Mouse (Mus musculus) spleen, adult 2 months (tissue): ENCODE results near the gene 1810055G02Rik. TPM values are rescaled to one million over a fixed set of nuclear protein-coding genes. Genes with fewer than 3 reads are reported as not detected.

Experiments
- DNase-seq, 2 experiments: peaks; one replicate each; pipeline versions ENCODE4 v3.0.0 to v3.0.0-alpha.2; 2012 to 2021; ENCODE audit warnings: low spot score in 2 of 2, low read depth in 1 of 2
- H3K27ac ChIP-seq: fragments of 200-500 bp; 2 replicates; pipeline ENCODE4 v1.5.1; 2012; ENCODE audit warnings: low read length, inconsistent platforms; ENCODE audit not compliant: insufficient read depth
- H3K27me3 ChIP-seq: fragments of 200-500 bp; 2 replicates; pipeline ENCODE4 v1.6.1; 2012; ENCODE audit warnings: mild to moderate bottlenecking, moderate library complexity, low read length, inconsistent platforms; ENCODE audit not compliant: control insufficient read depth, insufficient read depth
- H3K36me3 ChIP-seq: fragments of 200-500 bp; 2 replicates; pipeline ENCODE4 v1.6.1; 2012; ENCODE audit warnings: mild to moderate bottlenecking, low read length, inconsistent platforms; ENCODE audit not compliant: control insufficient read depth, insufficient read depth
- H3K4me1 ChIP-seq: fragments of 200-500 bp; 2 replicates; pipeline ENCODE4 v1.6.1; 2011; ENCODE audit warnings: inconsistent platforms; ENCODE audit not compliant: control insufficient read depth, insufficient read depth, insufficient read length
- H3K4me3 ChIP-seq: fragments of 200-500 bp; 2 replicates; pipeline ENCODE4 v1.5.1; 2011; ENCODE audit warnings: mild to moderate bottlenecking, inconsistent platforms; ENCODE audit not compliant: insufficient read depth, insufficient read length; ENCODE audit errors: extremely low read depth
- CTCF ChIP-seq: fragments of 200-500 bp; IDR thresholded peaks from 2 replicates; pipeline ENCODE4 v1.5.1; 2011; ENCODE audit warnings: mild to moderate bottlenecking, inconsistent platforms; ENCODE audit not compliant: insufficient read depth, insufficient read length, insufficient replicate concordance; ENCODE audit errors: extremely low read depth
- POLR2A ChIP-seq: fragments of 200-500 bp; IDR thresholded peaks from 2 replicates; pipeline ENCODE4 v1.6.1; 2011; ENCODE audit warnings: low read depth, low read length, inconsistent platforms
- WGBS: fragments of 180-500 bp; shearing (Covaris S2); methylation state at CpG from one replicate; pipeline ENCODE4 v1.1.7; 2018; 5-methylcytosine and 5-hydroxymethylcytosine counted together
- polyA plus RNA-seq: library from polyadenylated mRNA; depleted of rRNA; stranded (reverse); fragments of >200 nt; gene quantifications from 2 replicates; pipeline ENCODE4 v1.2.3, GENCODE M21; 2012

1810055G02Rik gene
- polyA plus RNA-seq, 1 experiment: 6.7 TPM

DNA sequence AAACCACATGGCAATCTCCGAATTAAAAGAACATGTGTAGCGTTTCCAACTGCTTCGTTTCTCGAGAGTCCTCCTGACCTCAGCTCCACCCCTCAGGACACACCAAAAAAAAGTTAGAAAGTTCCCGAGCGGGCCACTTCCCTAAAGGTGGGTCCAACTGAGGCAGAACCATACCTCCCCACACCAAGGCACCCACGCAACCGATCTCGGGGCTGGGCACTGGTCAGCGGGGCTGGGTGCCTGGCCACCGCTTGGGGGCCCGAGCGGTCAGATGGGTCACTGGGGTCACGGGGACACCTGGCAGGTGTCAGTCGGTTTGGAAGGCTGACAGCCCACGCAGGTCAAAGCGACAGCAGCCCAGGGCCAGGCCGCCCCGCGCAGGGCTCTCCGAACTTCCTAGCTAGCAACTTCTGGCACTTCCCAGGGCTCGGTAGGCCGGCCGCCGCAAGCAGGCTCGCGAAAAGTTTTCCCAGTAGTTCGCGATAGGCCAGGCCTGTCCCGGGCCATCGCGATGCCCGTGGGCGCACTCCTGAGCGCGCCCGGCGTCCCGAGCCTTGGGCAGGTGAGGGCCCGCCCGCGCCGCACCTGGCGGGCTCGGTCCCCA, 22.4 kb upstream of the 1810055G02Rik start:
- Histone ChIP-seq H3K36me3 (no peaks in the 10 kb centered on the region), H3K4me1 (peaks cover 4% of the 10 kb centered on the region), H3K4me3 (peak overlapping the region; percentile 54), H3K27me3 (peaks cover 10% of the 10 kb centered on the region), H3K27ac (peak overlapping the region; percentile 49)
- TF ChIP-seq POLR2A (no peak), CTCF (no peak)
- 2% methylated on average over 45 of the region's 45 CpGs for WGBS
- no peak for DNase-seq

GRCm38 (mm10) chr19:3686215-3686894, 21.7 kb upstream of the 1810055G02Rik start, which contains the start of gene Lrp5:
Gene Lrp5, minus strand, starts transcription at chr19:3686564.
- Histone ChIP-seq H3K27ac (peak within 1 kb of the TSS; percentile 52), H3K36me3 (no peaks in the 10 kb centered on the region), H3K4me3 (peak within 1 kb of the TSS; percentile 54), H3K4me1 (peaks cover 4% of the 10 kb centered on the region), H3K27me3 (peaks cover 10% of the 10 kb centered on the region)
- DNase-seq: no peak
- TF ChIP-seq POLR2A (no peak), CTCF (no peak)
- under 1% methylated on average over 76 of the region's 83 CpGs for WGBS

- Histone ChIP-seq H3K27ac (no peak overlapping the region), H3K4me3 (no peak overlapping the region), H3K27me3 (peaks cover 10% of the 10 kb centered on the region), H3K4me1 (peaks cover 4% of the 10 kb centered on the region), H3K36me3 (no peaks in the 10 kb centered on the region)
- TF ChIP-seq POLR2A (no peak), CTCF (no peak)
- peak in 1 of 2 experiments; percentile 19 for DNase-seq
- WGBS: 44% methylated on average over 5 of the region's 5 CpGs
Observed at GRCm38 (mm10) chr19:3687676-3688171, 20.4 kb upstream of the 1810055G02Rik start.

DNA sequence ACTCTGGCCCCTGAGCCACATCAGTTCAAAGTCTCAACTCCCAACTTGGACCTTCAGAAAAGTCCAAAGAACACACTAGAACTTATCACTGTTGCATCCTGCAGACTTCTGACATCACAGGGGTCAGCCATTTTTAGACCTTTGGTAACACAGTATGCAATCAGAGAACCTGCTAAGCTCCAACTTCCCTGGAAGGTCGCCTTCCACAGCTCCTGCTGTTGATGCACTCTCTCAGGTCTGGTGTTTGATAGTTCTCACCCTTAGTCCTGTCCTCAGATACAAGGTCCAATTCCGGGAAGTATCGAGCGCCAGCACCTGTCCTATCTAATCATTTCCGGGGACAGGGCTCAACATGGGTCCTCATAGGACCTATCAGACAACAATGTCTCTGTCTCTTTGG, 16.8 kb upstream of the 1810055G02Rik start:
- DNase-seq: no peak
- Histone ChIP-seq H3K27ac (no peak overlapping the region), H3K4me3 (no peak overlapping the region), H3K36me3 (no peaks in the 10 kb centered on the region), H3K27me3 (peaks cover 3% of the 10 kb centered on the region; the same call in 1 of the 2 replicates), H3K4me1 (no peaks in the 10 kb centered on the region; the same call in 1 of the 2 replicates)
- WGBS: 92% methylated on average over 5 of the region's 5 CpGs
- TF ChIP-seq CTCF (no peak), POLR2A (no peak)

GRCm38 (mm10) chr19:3692414-3693145, 15.5 kb upstream of the 1810055G02Rik start:
- TF ChIP-seq POLR2A: no peak
- no peak for TF ChIP-seq CTCF
- Histone ChIP-seq H3K4me3 (no peak overlapping the region), H3K36me3 (no peaks in the 10 kb centered on the region), H3K4me1 (no peaks in the 10 kb centered on the region), H3K27me3 (no peaks in the 10 kb centered on the region), H3K27ac (no peak overlapping the region)
- DNase-seq: no peak
- WGBS: 64% methylated on average over 6 of the region's 6 CpGs

GRCm38 (mm10) chr19:3694476-3694875, 13.6 kb upstream of the 1810055G02Rik start:
- 90% methylated on average over 2 of the region's 2 CpGs for WGBS
- Histone ChIP-seq H3K27me3 (no peaks in the 10 kb centered on the region), H3K36me3 (no peaks in the 10 kb centered on the region), H3K4me1 (no peaks in the 10 kb centered on the region), H3K4me3 (no peak overlapping the region), H3K27ac (no peak overlapping the region)
- TF ChIP-seq POLR2A (no peak), CTCF (no peak)
- DNase-seq: no peak

- DNase-seq: no peak
Observed at GRCm38 (mm10) chr19:3695006-3695405, 13.1 kb upstream of the 1810055G02Rik start.

More at GRCm38 (mm10) chr19:3695006-3695405, 13.1 kb upstream of the 1810055G02Rik start:
- Histone ChIP-seq H3K4me1 (no peaks in the 10 kb centered on the region), H3K36me3 (no peaks in the 10 kb centered on the region), H3K4me3 (no peak overlapping the region), H3K27me3 (no peaks in the 10 kb centered on the region), H3K27ac (no peak overlapping the region)
- 87% methylated on average over 3 of the region's 3 CpGs for WGBS
- TF ChIP-seq POLR2A: no peak
- TF ChIP-seq CTCF: no peak
